Mouse (Mus musculus): ENCODE results near the gene Zfp64. TPM values are rescaled to one million over a fixed set of nuclear protein-coding genes. Genes with fewer than 3 reads are reported as not detected.

Gene Zfp64
- polyA plus RNA-seq, 1 experiment from 2014 or later = 39.4 TPM

GRCm38 (mm10) chr2:168935165-168935564, 20.2 kb downstream of the Zfp64 start:
- Histone ChIP-seq H3K27me3 (ENCODE audit: control insufficient read depth, insufficient read depth, low read length) (no peaks in the 10 kb centered on the region), H3K36me3 (ENCODE audit: control insufficient read depth, insufficient read depth, low read length) (peaks cover 7% of the 10 kb centered on the region), H3K4me3 (ENCODE audit: low read depth, low read length) (no peak overlapping the region), H3K27ac (ENCODE audit: low read depth, low read length) (no peak overlapping the region), H3K9ac (ENCODE audit: low read length) (no peak overlapping the region), H3K9me3 (ENCODE audit: control insufficient read depth, low read length) (no peaks in the 10 kb centered on the region), H3K4me2 (no peak overlapping the region), H3K4me1 (ENCODE audit: control insufficient read depth, insufficient read depth, low read length) (no peaks in the 10 kb centered on the region)
- WGBS = 90% methylated on average over 35 of the region's 35 CpGs
- DNase-seq (ENCODE audit: low spot score, missing footprints) = no peak
- no peak for ATAC-seq (ENCODE audit: low FRiP score)

GRCm38 (mm10) chr2:168931686-168932085, 23.7 kb downstream of the Zfp64 start:
- H3K4me1 ChIP-seq (ENCODE audit: control insufficient read depth, insufficient read depth, low read length) = no peaks in the 10 kb centered on the region
- H3K9ac ChIP-seq (ENCODE audit: low read length) = no peak overlapping the region
- H3K27me3 ChIP-seq (ENCODE audit: control insufficient read depth, insufficient read depth, low read length) = no peaks in the 10 kb centered on the region
- no peak overlapping the region for H3K4me2 ChIP-seq
- H3K9me3 ChIP-seq (ENCODE audit: control insufficient read depth, low read length) = no peaks in the 10 kb centered on the region
- ATAC-seq (ENCODE audit: low FRiP score) (no peak), DNase-seq (ENCODE audit: low spot score, missing footprints) (no peak)
- no peaks in the 10 kb centered on the region; the same call in 1 of the 2 replicates for H3K36me3 ChIP-seq (ENCODE audit: control insufficient read depth, insufficient read depth, low read length)
- no peak overlapping the region for H3K27ac ChIP-seq (ENCODE audit: low read depth, low read length)
- 94% methylated on average over 14 of the region's 14 CpGs for WGBS
- H3K4me3 ChIP-seq (ENCODE audit: low read depth, low read length) = no peak overlapping the region

GRCm38 (mm10) chr2:168929691-168930090, 25.7 kb downstream of the Zfp64 start:
- no peaks in the 10 kb centered on the region for H3K27me3 ChIP-seq (ENCODE audit: control insufficient read depth, insufficient read depth, low read length)
- WGBS = 32% methylated on average over 10 of the region's 10 CpGs
- no peaks in the 10 kb centered on the region for H3K4me1 ChIP-seq (ENCODE audit: control insufficient read depth, insufficient read depth, low read length)
- no peak overlapping the region for H3K4me2 ChIP-seq
- H3K27ac ChIP-seq (ENCODE audit: low read depth, low read length) = no peak overlapping the region
- H3K9ac ChIP-seq (ENCODE audit: low read length) = no peak overlapping the region
- ATAC-seq (ENCODE audit: low FRiP score) (no peak), DNase-seq (ENCODE audit: low spot score, missing footprints) (peak; percentile 96)
- H3K9me3 ChIP-seq (ENCODE audit: control insufficient read depth, low read length) = no peaks in the 10 kb centered on the region
- peaks cover 9% of the 10 kb centered on the region for H3K36me3 ChIP-seq (ENCODE audit: control insufficient read depth, insufficient read depth, low read length)
- no peak overlapping the region for H3K4me3 ChIP-seq (ENCODE audit: low read depth, low read length)

- no peak overlapping the region for H3K9ac ChIP-seq (ENCODE audit: low read length)
- no peaks in the 10 kb centered on the region; the same call in 1 of the 2 replicates for H3K9me3 ChIP-seq (ENCODE audit: control insufficient read depth, low read length)
- H3K4me1 ChIP-seq (ENCODE audit: control insufficient read depth, insufficient read depth, low read length) = no peaks in the 10 kb centered on the region
- ATAC-seq (ENCODE audit: low FRiP score) (no peak), DNase-seq (ENCODE audit: low spot score, missing footprints) (no peak)
- no peak overlapping the region for H3K4me3 ChIP-seq (ENCODE audit: low read depth, low read length)
- H3K4me2 ChIP-seq = no peak overlapping the region
- WGBS = 93% methylated on average over 7 of the region's 7 CpGs
- H3K36me3 ChIP-seq (ENCODE audit: control insufficient read depth, insufficient read depth, low read length) = peaks cover 9% of the 10 kb centered on the region
- no peak overlapping the region for H3K27ac ChIP-seq (ENCODE audit: low read depth, low read length)
- H3K27me3 ChIP-seq (ENCODE audit: control insufficient read depth, insufficient read depth, low read length) = no peaks in the 10 kb centered on the region
Measured at GRCm38 (mm10) chr2:168927401-168927800, 28.0 kb downstream of the Zfp64 start.

- H3K27me3 ChIP-seq (ENCODE audit: control insufficient read depth, insufficient read depth, low read length) = no peaks in the 10 kb centered on the region
- no peak for ATAC-seq (ENCODE audit: low FRiP score)
- DNase-seq (ENCODE audit: low spot score, missing footprints) = no peak
- H3K4me1 ChIP-seq (ENCODE audit: control insufficient read depth, insufficient read depth, low read length) = no peaks in the 10 kb centered on the region
- H3K4me2 ChIP-seq = no peak overlapping the region
- H3K9me3 ChIP-seq (ENCODE audit: control insufficient read depth, low read length) = no peaks in the 10 kb centered on the region; the same call in 1 of the 2 replicates
- WGBS = 90% methylated on average over 37 of the region's 37 CpGs
- peaks cover 9% of the 10 kb centered on the region for H3K36me3 ChIP-seq (ENCODE audit: control insufficient read depth, insufficient read depth, low read length)
- H3K9ac ChIP-seq (ENCODE audit: low read length) = no peak overlapping the region
- no peak overlapping the region for H3K4me3 ChIP-seq (ENCODE audit: low read depth, low read length)
- no peak overlapping the region for H3K27ac ChIP-seq (ENCODE audit: low read depth, low read length)
Measured at GRCm38 (mm10) chr2:168926257-168926810, 29.1 kb downstream of the Zfp64 start.

GRCm38 (mm10) chr2:168923706-168924105, 31.7 kb downstream of the Zfp64 start:
- WGBS = 14% methylated on average over 9 of the region's 9 CpGs
- DNase-seq (ENCODE audit: low spot score, missing footprints) (peak; percentile 97), ATAC-seq (ENCODE audit: low FRiP score) (no peak)
- no peaks in the 10 kb centered on the region; the same call in 1 of the 2 replicates for H3K9me3 ChIP-seq (ENCODE audit: control insufficient read depth, low read length)
- H3K4me1 ChIP-seq (ENCODE audit: control insufficient read depth, insufficient read depth, low read length) = no peaks in the 10 kb centered on the region
- no peak overlapping the region for H3K9ac ChIP-seq (ENCODE audit: low read length)
- H3K27me3 ChIP-seq (ENCODE audit: control insufficient read depth, insufficient read depth, low read length) = no peaks in the 10 kb centered on the region
- no peak overlapping the region for H3K4me2 ChIP-seq
- H3K27ac ChIP-seq (ENCODE audit: low read depth, low read length) = no peak overlapping the region
- peaks cover 9% of the 10 kb centered on the region for H3K36me3 ChIP-seq (ENCODE audit: control insufficient read depth, insufficient read depth, low read length)
- H3K4me3 ChIP-seq (ENCODE audit: low read depth, low read length) = no peak overlapping the region

- WGBS = 83% methylated on average over 5 of the region's 5 CpGs
- peaks cover 9% of the 10 kb centered on the region for H3K36me3 ChIP-seq (ENCODE audit: control insufficient read depth, insufficient read depth, low read length)
- ATAC-seq (ENCODE audit: low FRiP score) = no peak
Measured at GRCm38 (mm10) chr2:168922466-168922865, 32.9 kb downstream of the Zfp64 start.

GRCm38 (mm10) chr2:168920007-168920406, 35.4 kb downstream of the Zfp64 start:
- no peaks in the 10 kb centered on the region for H3K4me1 ChIP-seq (ENCODE audit: control insufficient read depth, insufficient read depth, low read length)
- H3K4me2 ChIP-seq = no peak overlapping the region
- no peak overlapping the region for H3K9ac ChIP-seq (ENCODE audit: low read length)
- no peaks in the 10 kb centered on the region for H3K36me3 ChIP-seq (ENCODE audit: control insufficient read depth, insufficient read depth, low read length)
- H3K27me3 ChIP-seq (ENCODE audit: control insufficient read depth, insufficient read depth, low read length) = no peaks in the 10 kb centered on the region
- no peak overlapping the region for H3K4me3 ChIP-seq (ENCODE audit: low read depth, low read length)
- no peaks in the 10 kb centered on the region; the same call in 1 of the 2 replicates for H3K9me3 ChIP-seq (ENCODE audit: control insufficient read depth, low read length)
- H3K27ac ChIP-seq (ENCODE audit: low read depth, low read length) = no peak overlapping the region
- DNase-seq (ENCODE audit: low spot score, missing footprints) (no peak), ATAC-seq (ENCODE audit: low FRiP score) (no peak)
- 59% methylated on average over 15 of the region's 15 CpGs for WGBS

More at GRCm38 (mm10) chr2:168922466-168922865, 32.9 kb downstream of the Zfp64 start:
- peak; percentile 44 for DNase-seq (ENCODE audit: low spot score, missing footprints)
- no peak overlapping the region for H3K27ac ChIP-seq (ENCODE audit: low read depth, low read length)
- H3K4me3 ChIP-seq (ENCODE audit: low read depth, low read length) = no peak overlapping the region
- H3K4me1 ChIP-seq (ENCODE audit: control insufficient read depth, insufficient read depth, low read length) = no peaks in the 10 kb centered on the region
- H3K9me3 ChIP-seq (ENCODE audit: control insufficient read depth, low read length) = no peaks in the 10 kb centered on the region; the same call in 1 of the 2 replicates
- H3K4me2 ChIP-seq = no peak overlapping the region
- H3K9ac ChIP-seq (ENCODE audit: low read length) = no peak overlapping the region
- H3K27me3 ChIP-seq (ENCODE audit: control insufficient read depth, insufficient read depth, low read length) = no peaks in the 10 kb centered on the region

- no peaks in the 10 kb centered on the region for H3K9me3 ChIP-seq (ENCODE audit: control insufficient read depth, low read length)
- H3K27ac ChIP-seq (ENCODE audit: low read depth, low read length) = no peak overlapping the region
- H3K27me3 ChIP-seq (ENCODE audit: control insufficient read depth, insufficient read depth, low read length) = peaks cover 38% of the 10 kb centered on the region
- H3K4me1 ChIP-seq (ENCODE audit: control insufficient read depth, insufficient read depth, low read length) = peaks cover 10% of the 10 kb centered on the region
- H3K4me2 ChIP-seq = peak overlapping the region; percentile 93
- H3K4me3 ChIP-seq (ENCODE audit: low read depth, low read length) = peak overlapping the region; percentile 44
- H3K36me3 ChIP-seq (ENCODE audit: control insufficient read depth, insufficient read depth, low read length) = no peaks in the 10 kb centered on the region
- peak; percentile 93 for DNase-seq (ENCODE audit: low spot score, missing footprints)
- 1% methylated on average over 31 of the region's 31 CpGs for WGBS
- peak; percentile 66; the same call in 1 of the 2 replicates for ATAC-seq (ENCODE audit: low FRiP score)
- peak overlapping the region; percentile 44; the same call in 1 of the 2 replicates for H3K9ac ChIP-seq (ENCODE audit: low read length)
Measured at GRCm38 (mm10) chr2:168912901-168913721, 42.3 kb downstream of the Zfp64 start.
